Mouse (Mus musculus): ENCODE results near the gene Hipk2.

Hipk2 gene

GRCm38 (mm10) chr6:38785747-38786146 is 90.2 kb downstream of the Hipk2 start:
- DNase-seq = no peak

DNA sequence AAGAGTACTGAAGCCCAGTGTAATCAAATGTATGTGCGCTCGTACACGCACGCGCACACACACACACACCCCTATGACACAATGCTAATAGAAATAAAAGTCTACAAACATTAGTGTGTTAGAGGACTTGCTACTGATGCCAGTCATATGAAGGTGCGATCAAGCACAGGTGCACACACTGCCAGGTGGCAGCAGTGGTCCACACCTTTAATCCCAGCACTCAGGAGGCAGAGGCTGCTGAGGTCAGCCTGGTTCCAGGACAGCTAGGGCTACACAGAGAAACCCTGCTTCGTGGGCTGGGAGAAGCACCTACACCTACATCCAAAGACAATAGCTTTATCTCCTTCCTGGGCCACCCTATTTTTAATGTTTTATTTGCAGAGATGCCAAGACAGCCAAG is 96.6 kb downstream of the Hipk2 start:
- DNase-seq = no peak

DNA sequence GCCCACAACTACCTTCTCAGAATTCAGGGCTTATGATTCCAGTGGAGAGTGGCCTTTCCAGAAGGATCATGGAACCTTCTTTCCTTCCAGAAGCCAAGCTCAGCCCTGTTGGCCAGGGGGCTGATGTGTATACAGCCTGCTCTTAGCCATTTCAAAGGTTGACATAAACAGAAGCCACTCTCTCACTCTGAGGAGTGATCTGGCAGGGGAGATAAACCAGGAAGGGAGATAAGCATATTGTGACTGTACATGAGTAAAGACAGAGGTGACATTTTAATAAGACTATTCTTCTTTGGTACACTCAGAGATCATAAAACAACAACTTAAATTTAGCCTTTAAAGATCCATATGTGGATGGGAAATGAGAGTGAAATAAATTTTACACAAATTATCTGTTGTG is 97.1 kb downstream of the Hipk2 start:
- no peak for DNase-seq

DNA sequence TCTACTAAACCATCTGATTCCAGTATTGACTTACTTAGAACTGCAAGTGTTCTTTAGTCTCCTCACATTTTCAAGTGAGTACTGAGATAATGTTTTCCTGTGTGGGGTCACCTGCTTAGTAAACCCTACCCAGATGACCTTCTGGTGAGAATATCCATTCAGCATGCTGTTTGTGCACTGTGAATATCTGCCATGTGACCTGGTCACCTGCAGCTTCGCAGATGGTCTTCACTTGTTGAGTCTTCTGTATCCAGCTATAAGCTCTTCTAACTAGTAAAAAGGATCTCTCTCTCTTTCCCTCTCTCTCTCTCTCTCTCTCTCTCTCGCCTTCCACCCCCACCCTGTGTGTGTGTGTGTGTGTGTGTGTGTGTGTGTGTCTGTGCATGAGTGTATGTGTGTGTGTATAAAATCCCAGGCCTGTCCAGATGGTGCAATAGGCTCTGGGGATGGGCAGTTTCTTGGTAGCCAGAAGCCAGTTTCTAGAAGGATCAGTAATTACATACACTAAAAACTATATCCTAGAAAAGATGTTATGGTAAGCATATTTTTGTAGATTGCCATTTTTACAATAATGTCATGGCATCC is 99.9 kb downstream of the Hipk2 start:
- no peak for DNase-seq

DNA sequence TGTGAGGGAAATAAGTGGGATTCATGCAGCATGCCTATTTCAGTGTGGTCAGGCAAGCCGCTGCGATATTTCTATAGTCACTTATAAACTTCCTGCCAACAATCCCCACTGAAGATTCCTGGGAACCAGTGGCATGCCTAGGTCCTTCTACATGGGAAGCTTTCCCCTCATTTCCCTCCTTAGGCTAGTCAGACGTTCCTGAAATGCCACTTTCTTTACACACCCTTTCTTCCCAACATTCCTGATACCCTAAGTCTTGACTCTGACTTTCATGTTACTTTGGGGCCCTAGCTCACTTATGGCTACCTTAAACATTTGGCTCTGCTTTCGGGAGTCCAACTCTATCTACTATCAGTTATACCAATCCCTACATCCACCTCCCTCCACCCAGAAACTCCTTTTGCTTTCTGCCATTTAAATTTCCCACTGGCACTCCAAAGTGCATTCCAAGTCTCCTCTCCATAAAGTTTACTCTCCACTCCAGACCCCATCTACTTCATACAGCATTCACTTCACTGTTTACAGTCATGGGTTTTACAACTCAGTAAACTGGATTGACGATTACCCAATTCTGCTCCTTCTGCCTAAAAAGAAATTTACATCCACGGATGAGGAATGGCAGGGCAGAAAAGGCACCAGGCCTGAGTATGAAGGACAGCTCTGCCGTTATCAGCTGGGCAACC is 103.0 kb downstream of the Hipk2 start:
- DNase-seq = no peak

- no peak for DNase-seq
Observed at GRCm38 (mm10) chr6:38771061-38771667, 104.8 kb downstream of the Hipk2 start.

DNA sequence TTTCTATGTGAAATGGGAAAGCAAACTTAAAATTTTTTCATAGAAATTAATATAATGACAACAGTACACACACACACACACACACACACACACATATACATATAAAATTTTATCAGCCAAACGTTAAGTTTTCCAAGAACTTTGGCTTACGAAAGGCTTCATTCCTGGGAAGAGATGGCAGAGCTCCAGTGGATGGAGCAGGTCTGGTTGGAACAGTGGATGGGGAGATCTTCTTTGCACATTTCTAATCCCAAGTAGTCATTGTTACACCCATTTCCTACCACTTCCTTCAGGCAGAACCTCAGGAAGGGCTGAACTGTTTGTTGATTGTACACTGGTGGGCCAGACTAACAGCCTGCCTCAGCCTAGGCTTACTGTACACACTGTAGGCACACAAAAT is 106.3 kb downstream of the Hipk2 start:
- DNase-seq = no peak

DNA sequence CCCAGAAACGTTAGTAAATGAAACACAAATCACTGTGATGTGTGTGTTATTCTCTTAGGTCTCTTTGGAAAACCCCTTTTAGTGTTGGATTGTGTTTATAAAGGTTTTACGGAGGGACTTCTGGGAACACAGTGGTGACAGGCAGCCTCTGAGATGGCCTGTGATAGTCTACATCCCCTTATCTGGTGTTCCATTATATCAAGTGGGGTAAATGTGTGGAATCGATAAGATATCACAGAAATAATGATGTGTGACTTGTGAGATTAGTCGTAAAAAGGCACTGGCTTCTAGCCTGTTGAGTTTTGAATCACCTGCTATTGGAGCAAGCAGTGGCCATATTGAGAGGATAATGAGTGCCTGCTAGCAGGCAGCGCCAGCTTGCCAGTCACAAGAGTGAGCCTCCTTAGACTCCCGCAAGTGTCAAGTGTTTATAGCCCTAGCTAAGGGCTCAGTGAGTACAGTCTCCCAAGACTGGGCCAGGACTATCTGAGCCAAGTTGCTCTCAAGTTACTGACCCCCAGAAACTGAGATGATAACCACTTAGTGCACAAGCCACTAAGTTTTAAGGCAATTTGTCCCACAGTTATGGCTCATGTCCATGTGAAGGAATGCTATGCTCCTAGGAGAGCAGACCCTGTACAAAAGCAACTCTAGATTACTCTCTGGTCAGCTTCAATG is 113.2 kb downstream of the Hipk2 start:
- DNase-seq = no peak

DNA sequence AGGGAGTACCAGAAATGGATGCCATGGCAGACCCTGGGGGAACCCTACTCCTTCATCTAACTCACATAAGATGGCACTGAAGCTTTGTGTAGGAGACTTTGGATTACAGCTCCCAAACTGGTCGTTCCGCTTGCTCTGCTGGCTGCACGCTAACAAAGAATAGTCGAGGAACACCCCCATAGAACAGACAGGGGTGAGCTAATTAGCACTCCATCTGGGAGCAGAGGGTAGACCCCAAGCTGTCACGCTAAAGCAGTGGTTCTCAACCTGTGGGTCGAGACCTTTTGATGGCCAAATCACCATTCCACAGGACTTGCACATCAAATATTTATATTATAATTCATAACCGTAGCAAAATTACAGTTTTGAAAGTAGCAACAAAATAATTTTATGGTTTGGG is 114.0 kb downstream of the Hipk2 start:
- DNase-seq = no peak

GRCm38 (mm10) chr6:38760911-38761706 is 114.9 kb downstream of the Hipk2 start:
- DNase-seq = no peak

DNA sequence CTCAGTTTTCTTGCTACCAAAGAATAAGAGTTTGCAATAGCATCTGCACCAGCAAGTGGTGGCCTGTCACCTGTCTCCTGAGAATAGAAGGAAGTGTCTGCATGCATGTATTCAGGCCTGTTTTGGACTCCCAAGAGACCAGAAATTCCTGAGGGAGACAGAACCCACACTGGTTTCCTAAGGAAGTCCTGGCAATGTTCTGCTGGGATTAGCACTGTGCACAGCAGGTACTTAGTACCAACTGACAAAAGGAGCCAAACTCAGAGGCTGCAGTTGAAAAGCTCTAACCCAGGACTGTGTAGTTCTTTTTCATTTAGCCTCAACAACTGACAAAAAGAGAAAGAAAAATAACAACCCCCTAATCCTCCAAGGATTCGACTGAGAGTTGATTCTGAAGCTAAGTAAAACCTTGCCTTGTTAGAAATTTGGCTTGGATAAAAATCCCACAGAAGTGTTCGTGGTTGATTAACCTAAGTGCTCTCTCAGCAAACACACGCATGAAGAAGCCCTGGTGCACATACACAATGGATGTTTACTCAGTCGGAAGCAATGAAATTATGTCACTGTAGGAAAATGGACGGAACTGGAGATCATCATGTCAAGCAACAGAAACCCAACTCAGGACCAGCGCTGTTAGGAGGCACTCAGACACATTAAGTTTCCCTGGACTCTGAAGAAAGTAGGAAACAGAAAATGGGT is 115.9 kb downstream of the Hipk2 start:
- no peak for DNase-seq

DNA sequence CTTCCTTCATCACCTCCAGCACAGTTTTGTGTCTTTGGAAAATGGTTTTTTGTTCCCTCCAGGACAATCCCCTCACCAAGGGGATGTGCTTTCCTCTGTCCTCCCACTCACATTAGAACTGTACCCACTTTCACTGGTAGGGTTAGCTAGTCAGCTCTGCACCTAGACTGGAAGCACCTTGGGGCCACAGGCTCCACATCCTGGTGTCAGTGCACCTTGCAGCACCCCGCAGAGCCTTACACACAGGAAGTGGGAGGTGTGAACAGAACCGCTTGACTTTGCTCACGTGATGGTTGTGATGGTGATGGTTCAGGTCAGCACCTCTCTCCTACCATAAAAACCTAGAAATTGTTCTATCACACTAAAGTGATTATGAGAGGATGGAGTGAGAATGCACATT is 116.8 kb downstream of the Hipk2 start:
- no peak for DNase-seq

GRCm38 (mm10) chr6:38757597-38757996 is 118.4 kb downstream of the Hipk2 start:
- no peak for DNase-seq

DNA sequence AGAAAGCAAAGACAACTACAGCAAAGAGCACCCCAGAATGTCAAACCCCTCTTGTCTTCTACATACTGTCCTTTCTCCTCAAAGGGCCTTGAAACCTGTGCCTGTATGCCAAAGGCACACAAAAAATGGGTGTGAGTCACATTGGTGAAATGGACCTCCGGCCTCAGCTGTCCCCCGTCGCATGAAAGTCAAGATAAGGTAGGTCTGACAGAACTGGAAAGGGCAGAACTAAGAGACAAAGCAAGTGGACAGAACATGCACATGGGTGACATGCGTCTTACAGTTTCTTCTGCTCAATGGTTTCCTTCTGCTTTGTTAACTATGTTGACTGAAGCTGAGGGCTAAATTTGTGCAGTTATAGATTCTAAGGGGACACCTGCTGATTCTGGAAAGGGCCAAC is 119.0 kb downstream of the Hipk2 start:
- DNase-seq = no peak

DNA sequence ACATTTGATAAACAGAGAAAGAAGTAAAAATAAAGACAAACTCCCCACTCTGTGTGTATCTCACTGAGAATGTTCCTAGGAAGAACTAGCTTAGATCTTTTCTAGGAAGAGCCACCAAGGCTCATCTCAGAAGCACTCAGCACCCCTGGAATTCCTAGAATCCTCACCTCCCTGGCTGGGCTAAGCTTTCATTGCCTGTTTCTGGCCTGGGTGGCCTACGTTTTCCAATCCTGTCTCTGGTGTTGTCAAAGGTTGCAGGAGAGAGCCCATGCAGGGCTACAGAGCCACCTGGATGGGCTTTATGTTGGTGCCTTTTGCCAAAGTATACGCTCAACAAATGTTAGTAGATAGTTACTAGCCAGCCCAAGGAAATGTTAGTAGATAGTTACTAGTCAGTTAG is 120.0 kb downstream of the Hipk2 start:
- no peak for DNase-seq

- no peak for DNase-seq
Observed at GRCm38 (mm10) chr6:38755188-38755587, 120.8 kb downstream of the Hipk2 start.

DNA sequence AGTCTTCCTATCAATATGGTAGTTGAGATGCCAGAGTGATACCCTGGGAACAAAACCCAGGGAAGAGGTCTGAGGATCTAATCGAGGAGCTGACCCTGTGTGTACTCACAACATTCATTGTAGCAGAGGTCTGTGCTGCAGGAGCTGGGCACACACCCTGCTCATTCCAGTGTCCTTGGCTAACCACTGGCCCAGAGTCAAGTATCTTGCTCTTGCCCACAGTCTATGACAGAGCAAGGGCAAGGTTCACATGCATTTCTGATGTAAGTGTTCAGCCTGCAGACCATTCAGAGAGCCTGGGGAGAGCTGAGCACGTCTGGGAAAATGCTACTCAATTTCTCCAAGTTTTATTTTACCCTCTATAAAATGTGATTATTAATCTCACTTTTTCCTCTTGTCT is 122.2 kb downstream of the Hipk2 start:
- DNase-seq = no peak

DNA sequence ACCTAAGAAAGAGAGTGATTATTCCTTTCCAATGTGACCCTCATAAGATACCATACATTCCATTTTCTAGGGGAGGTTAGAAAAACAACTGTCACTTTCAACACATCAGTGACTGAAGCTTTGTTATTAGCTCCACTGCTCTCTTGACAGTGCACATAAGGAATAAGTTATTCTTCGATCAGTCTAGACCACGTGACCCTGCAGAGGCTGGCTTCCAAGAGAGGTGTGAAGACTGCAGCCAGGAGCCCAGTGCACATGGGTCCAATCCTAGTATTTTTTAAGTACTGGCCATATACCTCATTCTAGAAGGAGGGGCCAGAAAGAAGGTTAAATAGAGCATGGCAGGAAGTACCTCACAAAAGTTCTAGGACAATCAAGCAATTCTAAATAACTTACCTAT is 122.9 kb downstream of the Hipk2 start:
- DNase-seq = no peak

DNA sequence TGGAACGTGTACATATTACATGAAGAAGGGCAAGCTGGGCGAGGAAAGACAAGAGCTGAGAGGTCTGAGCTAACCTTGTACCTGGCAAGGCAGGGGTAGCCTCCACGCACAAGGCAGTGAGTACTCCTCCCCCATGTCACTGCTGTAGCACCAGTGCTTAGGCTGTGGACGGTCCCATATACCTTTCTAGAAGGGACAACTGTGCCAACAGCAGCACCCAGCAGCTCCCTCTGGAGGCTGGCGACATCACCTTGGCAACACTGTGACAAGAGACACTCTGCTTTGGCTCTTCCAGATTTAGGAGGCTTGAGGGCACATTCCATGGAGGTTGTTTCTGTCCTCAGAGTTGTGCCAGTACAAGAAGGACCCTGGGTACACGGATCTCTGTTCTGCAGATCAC is 123.5 kb downstream of the Hipk2 start:
- no peak for DNase-seq

- DNase-seq = no peak
Observed at GRCm38 (mm10) chr6:38748037-38748436, 127.9 kb downstream of the Hipk2 start.

- DNase-seq = no peak
Observed at GRCm38 (mm10) chr6:38743351-38743750, 132.6 kb downstream of the Hipk2 start.

GRCm38 (mm10) chr6:38742441-38742840 is 133.5 kb downstream of the Hipk2 start:
- no peak for DNase-seq

GRCm38 (mm10) chr6:38741024-38741423 is 134.9 kb downstream of the Hipk2 start:
- DNase-seq = no peak

All from spleen, adult 18-20 months (tissue).